Mouse (Mus musculus) right cerebral cortex, postnatal 14 days (tissue): ENCODE results near the gene Cacng8.

Experiments
- DNase-seq: peaks from one replicate; pipeline ENCODE4 v3.0.0; 2022

Cacng8 gene

GRCm38 (mm10) chr7:3439984-3440383 lies 49.5 kb downstream of the Cacng8 start:
- DNase-seq = no peak

- DNase-seq = no peak
Observed at GRCm38 (mm10) chr7:3440526-3440925, 50.0 kb downstream of the Cacng8 start.

DNA sequence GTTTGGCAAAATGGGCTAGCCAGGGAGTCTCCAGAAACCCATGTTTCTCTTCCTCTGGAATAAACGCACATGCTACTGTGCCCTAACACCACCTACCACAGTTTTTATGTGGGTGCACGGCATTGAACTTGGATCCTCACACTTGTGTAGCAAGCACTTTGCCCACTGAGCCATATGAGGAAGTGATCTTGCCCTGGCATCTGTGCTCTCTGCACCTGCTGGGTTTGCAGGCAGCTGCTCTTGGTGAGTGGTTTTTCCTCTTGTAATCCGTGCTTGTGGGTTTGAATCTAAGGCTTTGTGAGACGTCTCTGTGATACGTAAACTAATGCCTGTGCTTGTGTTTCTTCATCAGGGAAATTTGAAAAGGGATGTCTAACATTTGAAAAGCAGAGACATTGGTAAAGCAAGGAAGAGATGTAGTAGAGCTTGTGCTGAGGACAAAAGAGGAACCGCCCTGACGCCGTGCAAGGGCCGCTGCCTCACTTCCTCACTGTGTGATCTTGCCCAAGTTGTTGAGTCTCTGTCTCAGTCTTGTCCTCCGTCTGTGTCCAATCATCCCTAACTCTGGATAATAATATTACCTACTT lies 52.1 kb downstream of the Cacng8 start:
- DNase-seq = no peak

DNA sequence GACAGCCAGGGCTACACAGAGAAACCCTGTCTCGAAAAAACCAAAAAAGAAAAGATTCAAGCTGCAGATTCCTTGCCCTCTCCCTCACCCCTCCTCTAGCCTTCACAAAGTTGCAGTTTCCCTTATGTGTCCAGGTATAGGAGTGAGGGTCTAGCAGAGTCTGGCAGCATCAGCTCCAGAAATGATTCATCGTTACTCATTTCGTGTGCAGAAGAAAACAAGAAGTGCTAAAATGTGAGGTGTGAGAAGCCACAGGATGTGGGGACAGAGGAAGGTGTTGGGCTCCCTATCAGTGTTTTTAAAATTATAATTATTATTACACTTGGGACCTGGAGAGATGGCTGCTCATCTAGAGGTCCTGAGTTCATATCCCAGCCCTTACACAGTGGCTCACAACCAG lies 54.2 kb downstream of the Cacng8 start:
- DNase-seq = no peak

GRCm38 (mm10) chr7:3446584-3446983 lies 56.1 kb downstream of the Cacng8 start:
- no peak for DNase-seq

GRCm38 (mm10) chr7:3447026-3447425 lies 56.5 kb downstream of the Cacng8 start:
- DNase-seq = no peak

DNA sequence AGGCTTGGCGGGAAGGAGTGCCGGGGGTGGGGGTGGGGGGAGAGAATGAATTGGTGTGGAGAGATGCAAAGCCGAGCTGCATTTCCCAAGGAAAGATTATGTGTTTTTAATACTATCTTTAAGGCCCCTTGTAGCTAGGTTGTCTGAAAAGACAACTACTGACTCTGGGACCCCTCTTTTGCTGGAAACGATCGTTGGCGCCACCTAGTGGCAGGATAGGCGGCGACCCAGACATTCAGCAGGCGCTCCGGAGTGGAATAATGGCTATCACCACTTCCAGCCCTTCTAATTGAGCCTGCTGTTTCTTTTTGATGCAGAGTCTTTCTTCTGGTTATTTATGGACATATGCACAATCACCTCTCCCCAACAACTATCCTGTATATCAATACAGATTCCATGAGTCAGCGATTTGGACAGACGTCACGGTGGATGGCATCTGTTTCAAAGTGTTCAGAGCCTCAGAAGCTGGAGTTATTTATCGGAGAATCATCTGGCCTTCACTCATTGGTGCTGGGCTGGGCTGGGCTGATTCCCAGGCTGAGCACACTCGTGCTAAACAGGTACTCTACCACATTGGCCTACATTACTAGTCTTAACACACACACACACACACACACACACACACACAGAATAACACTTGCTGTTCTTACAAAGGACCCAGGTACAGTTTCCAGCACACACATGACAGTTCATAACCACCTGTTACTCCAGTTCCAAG lies 58.4 kb downstream of the Cacng8 start:
- DNase-seq = peak; percentile 84

DNA sequence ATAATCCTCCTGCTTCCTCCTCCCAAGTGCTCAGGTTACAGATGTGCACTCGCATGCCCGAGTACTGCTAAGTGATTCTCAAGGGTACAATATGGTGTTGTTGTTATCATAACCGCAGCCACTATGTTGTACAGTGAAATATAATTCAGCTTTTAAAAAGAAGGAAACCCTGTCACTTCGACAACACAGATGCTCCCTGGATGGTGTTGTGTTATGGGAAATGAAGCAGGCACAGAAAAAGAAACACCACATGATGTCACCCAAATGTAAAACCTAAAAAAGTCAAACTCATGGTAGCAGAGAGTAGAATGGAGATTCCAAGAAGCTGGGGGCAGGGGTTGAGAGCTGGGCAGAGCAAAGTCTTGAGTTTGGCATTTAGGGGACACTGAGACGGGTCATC lies 60.2 kb downstream of the Cacng8 start:
- no peak for DNase-seq

DNA sequence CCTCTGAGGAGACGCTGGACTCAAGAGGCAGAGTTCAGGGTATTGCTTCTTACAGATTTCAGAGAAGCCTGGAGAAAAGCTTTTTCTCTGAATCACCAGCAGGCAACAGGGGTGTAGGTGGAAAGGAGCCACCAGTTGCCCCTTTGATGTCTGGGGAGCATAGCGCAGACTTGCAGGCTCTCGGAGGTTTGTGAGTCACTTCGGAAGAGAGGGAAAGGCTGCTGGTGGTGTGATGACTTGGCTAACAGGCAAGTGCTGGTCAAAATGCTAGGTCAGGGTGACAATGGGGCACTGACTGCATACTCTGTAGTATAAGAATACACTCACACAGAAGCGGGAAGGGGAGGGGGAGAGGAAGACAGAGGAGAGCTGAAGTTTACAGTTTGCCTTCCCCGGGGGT lies 60.7 kb downstream of the Cacng8 start:
- no peak for DNase-seq

DNA sequence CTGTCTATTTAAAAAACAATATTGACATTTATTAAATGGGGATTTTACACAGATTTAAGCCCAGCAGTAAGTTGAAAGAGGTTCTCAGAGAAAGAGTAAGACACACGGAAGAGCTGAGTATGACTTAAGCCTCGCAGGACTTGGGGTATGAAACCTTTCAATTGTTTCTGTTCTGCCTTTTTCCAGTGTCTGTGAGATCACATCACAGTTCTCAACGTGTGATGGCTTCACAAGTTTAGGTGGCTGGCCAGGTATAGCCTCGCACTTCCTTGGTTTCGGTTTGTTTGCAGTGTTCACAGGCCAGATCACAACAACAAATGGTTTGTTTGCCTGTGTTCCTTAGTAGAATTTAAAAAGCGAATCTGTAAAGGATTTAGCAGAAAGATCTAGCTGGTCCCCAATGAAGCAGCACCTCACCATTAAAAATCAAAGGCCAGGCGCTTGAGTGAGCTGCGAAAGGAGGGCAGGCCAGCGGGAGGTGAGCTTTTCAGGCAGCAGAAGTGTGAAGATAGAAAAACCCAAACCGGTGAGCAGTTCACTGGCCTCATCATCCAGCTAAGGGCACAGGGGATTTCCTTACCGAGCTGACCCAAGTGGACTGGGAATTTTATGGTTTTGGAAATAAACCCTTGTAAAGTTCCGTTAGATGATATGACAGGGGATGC lies 62.5 kb downstream of the Cacng8 start:
- DNase-seq = no peak

- DNase-seq = peak; percentile 19
Observed at GRCm38 (mm10) chr7:3453486-3454183, 63.2 kb downstream of the Cacng8 start.

DNA sequence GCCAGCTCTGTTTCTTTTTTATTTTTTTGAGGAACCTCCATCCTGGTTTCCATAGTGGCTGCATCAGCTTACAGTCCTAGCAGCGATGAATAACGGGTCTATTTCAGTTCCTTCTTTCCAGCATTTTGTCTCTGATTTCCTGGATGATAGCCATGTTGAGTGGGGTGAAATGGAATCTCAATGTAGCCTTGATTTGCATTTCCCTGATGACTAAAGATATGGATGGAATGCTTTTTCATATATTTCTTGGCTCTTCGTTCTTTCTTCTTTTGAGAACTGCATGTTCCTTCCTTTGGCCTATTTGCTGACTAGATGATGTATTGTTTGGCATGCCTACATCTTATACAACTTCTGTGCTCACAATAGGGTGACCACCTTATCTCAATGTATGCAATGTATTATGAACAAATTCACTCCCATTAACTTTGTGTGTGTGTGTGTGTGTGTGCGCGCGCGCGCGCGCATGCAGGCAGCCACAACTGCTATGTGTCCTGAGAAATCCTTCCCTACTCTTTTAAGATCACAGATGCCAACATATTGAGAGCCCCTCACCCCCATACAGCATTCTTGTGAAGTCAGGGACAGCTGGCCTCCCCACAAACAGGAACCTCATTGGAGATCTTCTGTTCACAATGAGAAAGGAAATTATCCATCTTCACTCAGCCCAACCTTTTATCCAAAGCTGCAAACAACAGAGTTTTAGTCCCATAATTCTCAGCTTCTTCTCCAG lies 66.8 kb downstream of the Cacng8 start:
- no peak for DNase-seq

DNA sequence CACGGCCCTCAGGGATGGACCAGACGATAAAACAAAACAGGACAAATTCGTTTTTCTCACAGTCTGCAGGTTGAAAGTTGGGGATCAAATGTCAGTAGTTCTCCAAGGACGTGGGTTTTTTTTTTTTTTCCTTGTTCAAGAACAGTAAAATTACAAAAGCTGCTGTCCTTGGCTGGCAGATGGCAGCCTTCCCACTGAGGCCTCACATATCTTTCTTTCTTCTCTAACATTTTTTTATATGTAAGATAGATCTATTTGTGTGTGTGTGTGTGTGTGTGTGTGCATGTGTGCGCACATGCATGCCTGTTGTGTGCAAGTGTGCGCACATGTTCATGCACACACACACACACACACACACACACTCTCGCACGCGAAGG lies 67.3 kb downstream of the Cacng8 start:
- no peak for DNase-seq

GRCm38 (mm10) chr7:3460261-3460660 lies 69.8 kb downstream of the Cacng8 start:
- DNase-seq = peak; percentile 36

DNA sequence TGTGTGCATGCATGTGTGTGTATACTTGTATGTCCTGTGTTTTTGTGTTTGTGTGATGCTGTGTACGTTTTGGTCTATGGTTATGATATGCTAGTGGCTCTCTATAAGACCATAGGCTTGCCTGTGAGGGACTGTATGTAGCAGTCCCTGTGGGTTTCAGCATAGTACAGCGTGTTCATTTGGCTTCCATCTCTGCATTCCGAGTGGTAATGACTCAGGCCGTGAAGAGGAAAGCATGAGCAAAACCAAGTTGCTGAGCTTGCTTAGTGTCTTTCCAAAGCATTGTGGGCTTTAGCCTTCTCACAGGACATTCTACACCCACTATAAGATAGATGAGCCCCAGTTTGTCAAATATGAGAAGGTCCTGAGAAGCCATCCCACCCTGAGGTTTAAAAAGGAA lies 72.8 kb downstream of the Cacng8 start:
- no peak for DNase-seq
